Mouse (Mus musculus): Measurements from ENCODE around the gene Ccm2. TPM values are rescaled to one million over a fixed set of nuclear protein-coding genes. Genes with fewer than 3 reads are reported as not detected.

Ccm2 gene
- polyA plus RNA-seq (2021; fragmentation: Nextera tagmentation) = 39.0 and 41.6 TPM in 2 replicates
- long read RNA-seq, experiment 1, transcript Ccm2-201 (10 exons, 1,858 nt) = major isoform, 43 of 81 reads
- long read RNA-seq, experiment 1, partial matches to known transcripts = 12 of 81 reads
- long read RNA-seq, experiment 1, other reads (novel, unspliced or antisense) = 26 of 81 reads
- long read RNA-seq, experiment 2, transcript Ccm2-201 (10 exons, 1,858 nt) = major isoform, 236 of 351 reads
- long read RNA-seq, experiment 2, partial matches to known transcripts = 15 of 351 reads
- long read RNA-seq, experiment 2, other reads (novel, unspliced or antisense) = 100 of 351 reads

GRCm38 (mm10) chr11:6546205-6547013 lies at the start of gene Ccm2:
TSS of gene Ccm2 (plus strand) at chr11:6546887.

DNA sequence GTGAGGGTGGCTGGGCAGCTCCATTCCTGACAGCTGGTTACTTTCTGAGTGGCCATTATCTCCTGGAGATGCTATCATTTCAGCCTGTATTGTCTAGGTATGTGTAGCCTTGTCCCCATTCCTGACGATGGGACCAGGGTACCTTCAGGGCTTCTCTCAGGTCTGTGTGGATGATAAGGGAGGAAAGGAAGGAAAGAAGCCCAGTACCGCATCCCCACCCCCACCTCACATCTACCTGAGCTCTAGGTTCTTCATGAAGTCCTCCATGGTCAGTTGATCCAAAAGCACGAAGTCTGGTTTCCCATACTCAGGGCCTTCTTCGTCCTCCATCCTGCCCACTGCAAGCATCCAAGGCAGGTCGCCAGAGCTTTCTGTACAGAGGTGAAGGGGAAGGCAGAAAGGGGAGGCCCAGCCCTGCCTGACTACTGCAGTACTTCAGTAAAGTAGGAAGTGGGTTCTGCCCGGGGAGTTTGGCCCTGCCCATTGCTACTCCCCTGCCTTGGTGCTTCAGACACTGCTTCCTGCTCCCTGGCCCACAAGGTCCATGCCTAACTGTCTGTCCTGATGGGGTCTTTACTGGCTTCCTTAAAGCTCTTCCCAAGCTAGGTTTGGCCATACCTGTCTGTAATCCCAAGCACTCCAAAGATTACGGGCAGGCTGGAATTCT lies 26.0 kb upstream of the Ccm2 start, which contains the start of gene Myo1g:
Myo1g (minus strand) TSS at position 459 of the 667 bp plus-strand sequence.

GRCm38 (mm10) chr11:6605491-6606399 lies 59.1 kb downstream of the Ccm2 start, which contains the start of gene Nacad:
TSS of gene Nacad (minus strand) at chr11:6606053.

DNA sequence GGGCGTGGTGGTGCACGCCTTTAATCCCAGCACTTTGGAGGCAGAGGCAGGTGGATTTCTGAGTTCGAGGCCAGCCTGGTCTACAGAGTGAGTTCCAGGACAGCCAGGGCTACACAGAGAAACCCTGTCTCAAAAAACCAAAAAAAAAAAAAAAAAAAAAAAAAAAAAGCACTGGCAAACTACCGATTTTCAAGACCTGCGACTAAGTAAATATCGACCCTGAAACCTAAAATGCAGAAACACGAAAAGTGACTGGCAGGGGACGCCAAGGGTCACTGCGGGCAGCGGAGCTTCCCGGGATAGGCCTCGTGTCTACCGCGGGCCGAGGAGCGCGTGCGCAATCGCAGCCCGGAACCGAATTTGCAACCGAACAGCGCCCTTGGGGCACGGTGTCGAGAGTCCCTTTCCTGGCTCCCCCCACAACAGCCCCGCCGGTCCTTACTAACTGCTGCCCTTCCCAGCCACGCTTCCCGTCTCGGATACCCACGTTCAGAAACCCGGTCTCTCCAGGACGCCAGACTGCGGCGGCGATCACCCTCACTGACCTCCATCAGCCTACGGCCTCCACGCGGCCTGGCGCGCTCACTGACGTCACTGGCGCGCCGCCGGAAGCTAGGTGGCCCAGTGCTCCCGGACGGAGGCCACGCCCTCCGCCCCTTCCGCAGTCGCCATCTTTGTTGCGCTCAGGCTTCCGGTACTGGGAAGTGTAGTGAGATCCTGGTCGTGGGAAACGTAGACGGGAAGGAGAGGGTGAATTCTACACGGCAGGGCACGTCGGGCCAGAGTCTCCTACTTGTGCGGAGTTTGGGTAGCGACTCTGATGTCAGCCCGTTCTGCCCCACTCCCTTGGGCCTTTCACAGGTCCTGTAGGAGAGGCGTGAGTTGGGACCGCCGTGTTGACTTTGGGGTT lies 79.0 kb downstream of the Ccm2 start, which contains the start of gene Tbrg4:
Tbrg4 (minus strand) TSS at position 590 of the 910 bp plus-strand sequence.

DNA sequence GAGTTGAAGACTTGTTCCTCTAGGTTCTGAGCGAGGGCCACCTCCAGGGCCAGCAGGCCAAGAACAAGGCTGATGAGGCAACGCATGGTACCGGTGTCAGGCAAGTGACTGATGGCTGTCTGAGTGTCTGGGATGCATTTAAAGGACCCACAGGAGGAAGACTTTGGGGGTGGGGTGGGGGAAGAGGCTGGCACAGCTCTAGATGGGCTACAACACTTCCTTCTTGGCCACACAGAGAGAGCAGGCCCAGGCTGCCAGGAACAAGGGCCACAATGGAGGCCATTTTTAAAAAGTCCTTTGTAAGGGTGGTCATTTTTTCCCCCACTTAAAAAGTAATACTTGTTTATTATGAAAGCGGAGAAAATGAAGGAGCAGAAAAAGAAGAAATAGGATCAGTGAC lies 91.8 kb downstream of the Ccm2 start, which contains the start of gene Wap:
Wap (minus strand) TSS at position 101 of the 400 bp plus-strand sequence.

Other genes with a start within 250 kb of the Ccm2 start
- gene Zmiz2, start 157.8 kb upstream of the Ccm2 start, polyA plus RNA-seq (2021; fragmentation: Nextera tagmentation) = 22.5 and 26.7 TPM in 2 replicates
- gene Ppia, start 131.4 kb upstream of the Ccm2 start, polyA plus RNA-seq (2021; fragmentation: Nextera tagmentation) = 6,575 and 7,918 TPM in 2 replicates
- gene H2afv, start 102.4 kb upstream of the Ccm2 start, polyA plus RNA-seq (2021; fragmentation: Nextera tagmentation) = 202 and 227 TPM in 2 replicates
- gene Purb, start 71.0 kb upstream of the Ccm2 start, polyA plus RNA-seq (2021; fragmentation: Nextera tagmentation) = 23.8 and 28.2 TPM in 2 replicates
- 0.24 and 0.29 TPM in 2 replicates for gene Myo1g, start 25.9 kb upstream of the Ccm2 start, polyA plus RNA-seq (2021; fragmentation: Nextera tagmentation)
- gene Nacad, start 59.2 kb downstream of the Ccm2 start, polyA plus RNA-seq (2021; fragmentation: Nextera tagmentation) = 11.0 and 14.2 TPM in 2 replicates
- gene Tbrg4, start 79.2 kb downstream of the Ccm2 start, polyA plus RNA-seq (2021; fragmentation: Nextera tagmentation) = 15.8 and 21.1 TPM in 2 replicates
- gene Wap, start 91.8 kb downstream of the Ccm2 start, polyA plus RNA-seq (2021; fragmentation: Nextera tagmentation) = not detected in 2 replicates
- 7.1 and 9.5 TPM in 2 replicates for gene Ramp3, start 111.6 kb downstream of the Ccm2 start, polyA plus RNA-seq (2021; fragmentation: Nextera tagmentation)